Mouse (Mus musculus): ENCODE results near the gene Csf3. TPM values are rescaled to one million over a fixed set of nuclear protein-coding genes. Genes with fewer than 3 reads are reported as not detected.

The Csf3 gene
- total and polyA plus RNA-seq, 2 experiments from 2014 or later, result not detected

GRCm38 (mm10) chr11:98738428-98738911 is 37.4 kb downstream of the Csf3 start:
- no peak for TF ChIP-seq CTCF (IDR thresholded peaks at IDR 0.05; ENCODE audit: low read depth)
- ATAC-seq, result peak; percentile 55
- Histone ChIP-seq H3K27ac (peak overlapping the region; percentile 100), H3K4me2 (ENCODE audit: low read depth, low read length) (0 out of 2 replicates have a peak overlapping the region, but pooled peaks have one; percentile 2), H3K4me1 (ENCODE audit: insufficient read depth, low read length) (peaks cover 31% of the 10 kb centered on the region), H3K36me3 (ENCODE audit: insufficient read depth, low read length) (no peaks in the 10 kb centered on the region), H3K4me3 (ENCODE audit: low read length) (no peak overlapping the region), H3K9me3 (ENCODE audit: low read length) (no peaks in the 10 kb centered on the region), H3K27me3 (ENCODE audit: insufficient read depth, low read length) (no peaks in the 10 kb centered on the region), H3K9ac (replicated peaks; ENCODE audit: low read length) (no peak overlapping the region)
- peak; percentile 83 for DNase-seq (ENCODE audit: low spot score)
- WGBS, result 12% methylated on average over 4 of the region's 4 CpGs

- DNase-seq (ENCODE audit: low spot score) (peak; percentile 30), ATAC-seq (no peak)
- Histone ChIP-seq H3K27ac (peak overlapping the region; percentile 100), H3K4me1 (ENCODE audit: insufficient read depth, low read length) (peaks cover 35% of the 10 kb centered on the region), H3K9ac (replicated peaks; ENCODE audit: low read length) (no peak overlapping the region), H3K9me3 (ENCODE audit: low read length) (no peaks in the 10 kb centered on the region), H3K4me3 (ENCODE audit: low read length) (no peak overlapping the region), H3K4me2 (ENCODE audit: low read depth, low read length) (0 out of 2 replicates have a peak overlapping the region, but pooled peaks have one; percentile 2), H3K36me3 (ENCODE audit: insufficient read depth, low read length) (no peaks in the 10 kb centered on the region), H3K27me3 (ENCODE audit: insufficient read depth, low read length) (no peaks in the 10 kb centered on the region)
- 52% methylated on average over 8 of the region's 9 CpGs for WGBS
- TF ChIP-seq CTCF (IDR thresholded peaks at IDR 0.05; ENCODE audit: low read depth), result no peak
These were observed 37.9 kb downstream of the Csf3 start for GRCm38 (mm10) chr11:98738925-98739324.

- TF ChIP-seq CTCF (IDR thresholded peaks at IDR 0.05; ENCODE audit: low read depth), result no peak
- Histone ChIP-seq H3K27me3 (ENCODE audit: insufficient read depth, low read length) (no peaks in the 10 kb centered on the region), H3K4me2 (ENCODE audit: low read depth, low read length) (peak overlapping the region; percentile 61), H3K4me1 (ENCODE audit: insufficient read depth, low read length) (peaks cover 46% of the 10 kb centered on the region), H3K27ac (peak overlapping the region; percentile 100), H3K4me3 (ENCODE audit: low read length) (peak overlapping the region; percentile 99), H3K9me3 (ENCODE audit: low read length) (no peaks in the 10 kb centered on the region), H3K36me3 (ENCODE audit: insufficient read depth, low read length) (no peaks in the 10 kb centered on the region), H3K9ac (replicated peaks; ENCODE audit: low read length) (peak overlapping the region; percentile 100)
- 3% methylated on average over 8 of the region's 8 CpGs for WGBS
- DNase-seq (ENCODE audit: low spot score) (peak; percentile 70), ATAC-seq (peak; percentile 12; the same call in 1 of the 2 replicates)
These were observed 38.9 kb downstream of the Csf3 start for GRCm38 (mm10) chr11:98740026-98740392.

- TF ChIP-seq CTCF (IDR thresholded peaks at IDR 0.05; ENCODE audit: low read depth), result no peak
- peak; percentile 83 for DNase-seq (ENCODE audit: low spot score)
- Histone ChIP-seq H3K27me3 (ENCODE audit: insufficient read depth, low read length) (no peaks in the 10 kb centered on the region), H3K9me3 (ENCODE audit: low read length) (no peaks in the 10 kb centered on the region), H3K36me3 (ENCODE audit: insufficient read depth, low read length) (no peaks in the 10 kb centered on the region), H3K9ac (replicated peaks; ENCODE audit: low read length) (peak within 1 kb of the TSS; percentile 100), H3K4me3 (ENCODE audit: low read length) (peak within 1 kb of the TSS; percentile 99), H3K4me1 (ENCODE audit: insufficient read depth, low read length) (peaks cover 51% of the 10 kb centered on the region), H3K27ac (peak within 1 kb of the TSS; percentile 100), H3K4me2 (ENCODE audit: low read depth, low read length) (peak within 1 kb of the TSS; percentile 61)
- under 1% methylated on average over 22 of the region's 22 CpGs for WGBS
- peak; percentile 53 for ATAC-seq
These were observed 39.5 kb downstream of the Csf3 start, which contains the start of gene Thra for GRCm38 (mm10) chr11:98740393-98741050. Gene Thra, plus strand, starts transcription at chr11:98740638.

- DNase-seq (ENCODE audit: low spot score), result no peak
- no peaks in the 10 kb centered on the region for H3K36me3 ChIP-seq (ENCODE audit: insufficient read depth, low read length)
- no peak for TF ChIP-seq CTCF (IDR thresholded peaks at IDR 0.05; ENCODE audit: low read depth)
- ATAC-seq, result no peak
- peak overlapping the region; percentile 61 for H3K4me2 ChIP-seq (ENCODE audit: low read depth, low read length)
- peak overlapping the region; percentile 99 for H3K4me3 ChIP-seq (ENCODE audit: low read length)
- peak overlapping the region; percentile 100 for H3K27ac ChIP-seq
- peaks cover 57% of the 10 kb centered on the region for H3K4me1 ChIP-seq (ENCODE audit: insufficient read depth, low read length)
- WGBS, result under 1% methylated on average over 17 of the region's 17 CpGs
- peak overlapping the region; percentile 100 for H3K9ac ChIP-seq (replicated peaks; ENCODE audit: low read length)
- no peaks in the 10 kb centered on the region for H3K9me3 ChIP-seq (ENCODE audit: low read length)
- no peaks in the 10 kb centered on the region for H3K27me3 ChIP-seq (ENCODE audit: insufficient read depth, low read length)
These were observed 40.1 kb downstream of the Csf3 start for GRCm38 (mm10) chr11:98741051-98741620.

GRCm38 (mm10) chr11:98741622-98742396 is 40.7 kb downstream of the Csf3 start:
- Histone ChIP-seq H3K4me3 (ENCODE audit: low read length) (peak overlapping the region; percentile 99), H3K4me1 (ENCODE audit: insufficient read depth, low read length) (peaks cover 64% of the 10 kb centered on the region), H3K36me3 (ENCODE audit: insufficient read depth, low read length) (no peaks in the 10 kb centered on the region), H3K27me3 (ENCODE audit: insufficient read depth, low read length) (no peaks in the 10 kb centered on the region), H3K4me2 (ENCODE audit: low read depth, low read length) (peak overlapping the region; percentile 61), H3K27ac (peak overlapping the region; percentile 100), H3K9me3 (ENCODE audit: low read length) (no peaks in the 10 kb centered on the region), H3K9ac (replicated peaks; ENCODE audit: low read length) (peak overlapping the region; percentile 100)
- DNase-seq (ENCODE audit: low spot score) (peak; percentile 94), ATAC-seq (peak; percentile 70)
- 1% methylated on average over 56 of the region's 86 CpGs for WGBS
- TF ChIP-seq CTCF (IDR thresholded peaks at IDR 0.05; ENCODE audit: low read depth), result no peak

All from hindbrain, postnatal 0 days (tissue).